Mouse (Mus musculus): Measurements from ENCODE around the gene Far2.

Gene Far2

GRCm38 (mm10) chr6:148218235-148219076, 171.4 kb downstream of the Far2 start:
- no peak for DNase-seq (ENCODE audit: low spot score)

GRCm38 (mm10) chr6:148222686-148223085, 175.6 kb downstream of the Far2 start:
- DNase-seq (ENCODE audit: low spot score): no peak

- DNase-seq (ENCODE audit: low spot score): no peak
These were observed 180.5 kb downstream of the Far2 start for GRCm38 (mm10) chr6:148227542-148227941.
